In the genomic region with DNA sequence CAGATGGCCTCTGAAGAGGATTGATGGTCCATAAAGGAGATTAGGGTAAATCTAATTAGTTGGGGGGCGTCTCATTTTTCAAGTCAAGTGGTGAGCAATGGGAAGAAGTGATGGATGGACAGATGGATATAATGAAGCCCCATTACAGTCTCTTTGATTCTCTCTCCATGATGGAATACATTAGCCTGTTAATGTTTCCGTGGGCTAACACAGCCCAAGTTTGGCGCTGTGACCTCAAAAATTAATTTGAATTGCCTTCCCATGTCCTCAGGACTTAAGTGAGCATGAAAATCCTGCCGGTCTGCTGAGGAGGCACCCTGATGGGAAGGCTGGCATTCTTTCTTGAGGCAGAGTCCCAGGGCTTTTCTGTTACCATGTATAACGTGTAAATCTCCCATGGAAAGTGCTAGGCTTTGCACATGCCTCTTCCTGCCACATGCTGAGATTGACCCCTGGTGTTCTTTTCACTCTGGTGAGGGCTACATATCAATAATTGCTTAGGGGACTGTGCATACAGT, we compare ENCODE assay signal across 14 mouse cellular contexts.
DNase-seq lines count a peak whose midpoint lies in the region; ATAC-seq lines count a peak whose summit lies in the region.
"Had no signal": no experiment of that assay in that cellular context is flagged by ENCODE, and none has a peak within 500 bp of the region (broad histone marks: within the 10 kb centered on the region; RNA-seq: fewer than 3 reads in every experiment).

No protein-coding gene starts in this region.

- 7% methylated on average over 5 of the region's 5 CpGs for WGBS in forebrain, embryonic 11.5 days
- WGBS in forebrain, embryonic 10.5 days: 13% methylated on average over 5 of the region's 5 CpGs
- WGBS in forebrain, embryonic 15.5 days: 6% methylated on average over 5 of the region's 5 CpGs
- WGBS in midbrain, embryonic 10.5 days: 20% methylated on average over 5 of the region's 5 CpGs
- WGBS in neural tube, embryonic 14.5 days: 15% methylated on average over 5 of the region's 5 CpGs

- H3K27ac ChIP-seq in forebrain, embryonic 11.5 days (ENCODE audit: low read depth, low read length): no peak overlapping the region
- H3K27ac ChIP-seq in forebrain, embryonic 10.5 days: no peak overlapping the region
- no peak overlapping the region for H3K27ac ChIP-seq in forebrain, embryonic 15.5 days (replicated peaks)
- H3K27ac ChIP-seq in midbrain, embryonic 10.5 days (replicated peaks): no peak overlapping the region
- no peak overlapping the region for H3K27ac ChIP-seq in neural tube, embryonic 14.5 days (ENCODE audit: low read depth, low read length)
- H3K27ac ChIP-seq: left cerebral cortex, adult 2 months had no signal

- H3K4me3 ChIP-seq in forebrain, embryonic 11.5 days (ENCODE audit: low read depth, low read length): no peak overlapping the region
- H3K4me3 ChIP-seq in forebrain, embryonic 10.5 days: no peak overlapping the region
- H3K4me3 ChIP-seq in forebrain, embryonic 15.5 days: no peak overlapping the region
- H3K4me3 ChIP-seq in midbrain, embryonic 10.5 days: no peak overlapping the region
- H3K4me3 ChIP-seq in neural tube, embryonic 14.5 days (ENCODE audit: low read depth, low read length): no peak overlapping the region
- H3K4me3 ChIP-seq: left cerebral cortex, adult 2 months had no signal

- no peak overlapping the region for H3K9ac ChIP-seq in forebrain, embryonic 11.5 days (ENCODE audit: low read length)
- no peak overlapping the region for H3K9ac ChIP-seq in forebrain, embryonic 15.5 days (replicated peaks)
- no peak overlapping the region for H3K9ac ChIP-seq in neural tube, embryonic 14.5 days (replicated peaks; ENCODE audit: low read depth, low read length)

- no peaks in the 10 kb centered on the region for H3K9me3 ChIP-seq in forebrain, embryonic 11.5 days (ENCODE audit: control insufficient read depth, low read length)
- no peaks in the 10 kb centered on the region for H3K9me3 ChIP-seq in forebrain, embryonic 10.5 days
- no peaks in the 10 kb centered on the region for H3K9me3 ChIP-seq in forebrain, embryonic 15.5 days
- no peaks in the 10 kb centered on the region for H3K9me3 ChIP-seq in midbrain, embryonic 10.5 days (replicated peaks)
- H3K9me3 ChIP-seq in neural tube, embryonic 14.5 days (ENCODE audit: control insufficient read depth, low read length): no peaks in the 10 kb centered on the region

- no peaks in the 10 kb centered on the region for H3K36me3 ChIP-seq in forebrain, embryonic 11.5 days (ENCODE audit: control insufficient read depth, insufficient read depth, low read length)
- no peaks in the 10 kb centered on the region for H3K36me3 ChIP-seq in forebrain, embryonic 10.5 days (replicated peaks)
- H3K36me3 ChIP-seq in forebrain, embryonic 15.5 days: no peaks in the 10 kb centered on the region
- no peaks in the 10 kb centered on the region for H3K36me3 ChIP-seq in midbrain, embryonic 10.5 days
- no peaks in the 10 kb centered on the region for H3K36me3 ChIP-seq in neural tube, embryonic 14.5 days (ENCODE audit: control insufficient read depth, insufficient read depth, low read length)

- ATAC-seq in forebrain, embryonic 11.5 days (replicated peaks; ENCODE audit: low FRiP score): peak; percentile 61
- 0 out of 2 replicates have a peak, but pooled peaks have one; percentile 42 for ATAC-seq in forebrain, embryonic 15.5 days (replicated peaks)
- ATAC-seq in neural tube, embryonic 14.5 days (ENCODE audit: low read depth): peak; percentile 75
- ATAC-seq in inflammation-experienced regulatory T-cells, adult 6 months: no peak
- ATAC-seq: lung, postnatal 0 days had no signal

- DNase-seq in forebrain, embryonic 11.5 days (ENCODE audit: low spot score): no peak
- no peak for DNase-seq in forebrain, embryonic 10.5 days (ENCODE audit: extremely low spot score, low spot score)
- peak; percentile 20 for DNase-seq in midbrain, embryonic 10.5 days (ENCODE audit: low spot score)
- DNase-seq in testis, postnatal 10 days (ENCODE audit: low spot score): no peak
- no peak for DNase-seq in kidney, postnatal 10 days
- DNase-seq: cerebellum, adult 2 months; kidney, adult 2 months; right cerebral cortex, adult 18-20 months; thymus, postnatal 14 days had no signal

- H3K4me2 ChIP-seq in forebrain, embryonic 11.5 days (ENCODE audit: low read depth, low read length, severe bottlenecking): no peak overlapping the region
- no peak overlapping the region for H3K4me2 ChIP-seq in forebrain, embryonic 15.5 days (replicated peaks)
- H3K4me2 ChIP-seq in neural tube, embryonic 14.5 days (ENCODE audit: low read depth, low read length): no peak overlapping the region

- H3K27me3 ChIP-seq in forebrain, embryonic 11.5 days (ENCODE audit: control insufficient read depth, insufficient read depth, low read length): no peaks in the 10 kb centered on the region
- H3K27me3 ChIP-seq in forebrain, embryonic 10.5 days (ENCODE audit: poor library complexity, severe bottlenecking): peaks cover 66% of the 10 kb centered on the region
- H3K27me3 ChIP-seq in forebrain, embryonic 15.5 days: no peaks in the 10 kb centered on the region
- peaks cover 30% of the 10 kb centered on the region for H3K27me3 ChIP-seq in midbrain, embryonic 10.5 days (ENCODE audit: low read depth, poor library complexity, severe bottlenecking)
- H3K27me3 ChIP-seq in neural tube, embryonic 14.5 days (ENCODE audit: control insufficient read depth, insufficient read depth, low read length): no peaks in the 10 kb centered on the region

- no peaks in the 10 kb centered on the region for H3K4me1 ChIP-seq in forebrain, embryonic 11.5 days (replicated peaks; ENCODE audit: control insufficient read depth, insufficient read depth, low read length)
- H3K4me1 ChIP-seq in forebrain, embryonic 10.5 days: peaks cover 21% of the 10 kb centered on the region
- no peaks in the 10 kb centered on the region for H3K4me1 ChIP-seq in forebrain, embryonic 15.5 days
- peaks cover 17% of the 10 kb centered on the region for H3K4me1 ChIP-seq in midbrain, embryonic 10.5 days
- no peaks in the 10 kb centered on the region for H3K4me1 ChIP-seq in neural tube, embryonic 14.5 days (ENCODE audit: control insufficient read depth, insufficient read depth, low read length)
